Mouse (Mus musculus) forebrain, postnatal 0 days (tissue): ENCODE results near the gene Pip5k1b. TPM values are rescaled to one million over a fixed set of nuclear protein-coding genes. Genes with fewer than 3 reads are reported as not detected.

Source experiments
- ATAC-seq: fragments of 200-750 bp; cut with Nextera tagmentation; 2 replicates; pipeline ENCODE4 v1.8.0; 2017; ENCODE audit warnings: mild to moderate bottlenecking, moderate library complexity
- DNase-seq: peaks from one replicate; pipeline ENCODE4 v3.0.0-alpha.2; 2015
- H3K27ac ChIP-seq: fragments of 300-500 bp; sonication (generic); 2 replicates; pipeline ENCODE4 v1.5.1; 2014; ENCODE audit warnings: low read depth, mild to moderate bottlenecking, antibody characterized with exemption, low read length, moderate library complexity, mixed read lengths
- H3K27me3 ChIP-seq: fragments of 300-500 bp; sonication (generic); 2 replicates; pipeline ENCODE4 v1.6.1; 2014; ENCODE audit warnings: mild to moderate bottlenecking, low read length, mixed read lengths; ENCODE audit not compliant: insufficient read depth
- H3K36me3 ChIP-seq: fragments of 300-500 bp; sonication (generic); 2 replicates; pipeline ENCODE4 v1.6.1; 2014; ENCODE audit warnings: mild to moderate bottlenecking, moderate library complexity; ENCODE audit not compliant: insufficient read depth
- H3K4me1 ChIP-seq: fragments of 300-500 bp; sonication (generic); 2 replicates; pipeline ENCODE4 v1.6.1; 2014; ENCODE audit warnings: antibody characterized with exemption; ENCODE audit not compliant: insufficient read depth
- H3K4me2 ChIP-seq: fragments of 300-500 bp; sonication (generic); 2 replicates; pipeline ENCODE4 v1.6.1; 2014; ENCODE audit warnings: low read depth, mild to moderate bottlenecking, moderate library complexity
- H3K4me3 ChIP-seq: fragments of 300-500 bp; sonication (generic); 2 replicates; pipeline ENCODE4 v1.5.1; 2014; ENCODE audit warnings: low read depth, low read length, mixed read lengths
- H3K9ac ChIP-seq: fragments of 300-500 bp; sonication (generic); 2 replicates; pipeline ENCODE4 v1.6.1; 2014; ENCODE audit warnings: mild to moderate bottlenecking
- H3K9me3 ChIP-seq: fragments of 300-500 bp; sonication (generic); 2 replicates; pipeline ENCODE4 v1.6.1; 2016; ENCODE audit warnings: low read length
- CTCF ChIP-seq: sonication (generic); IDR thresholded peaks from 2 replicates; pipeline ENCODE4 v1.5.1; 2016; ENCODE audit warnings: antibody characterized with exemption, control low read depth, low read depth
- WGBS: fragments of 180-500 bp; shearing (Covaris S2); extraction: QIAGEN DNeasy Blood & Tissue Kit; methylation state at CpG from one replicate; pipeline ENCODE4 v1.1.7; 2014; 5-methylcytosine and 5-hydroxymethylcytosine counted together
- polyA plus RNA-seq: library from polyadenylated mRNA; unstranded; fragments of >200 nt; fragmentation: Nextera tagmentation; extraction: Ambion mirVana; gene quantifications from 2 replicates; pipeline ENCODE4 v1.2.1, GENCODE M21; 2015
- total RNA-seq: library from RNA; depleted of rRNA; stranded (reverse); fragments of >200 nt; gene quantifications from 2 replicates; pipeline ENCODE4 v1.2.3, GENCODE M21; 2014

Pip5k1b gene
- total and polyA plus RNA-seq, 2 experiments from 2014 or later = 1.8 to 2.7 TPM

- Histone ChIP-seq H3K27ac (no peak overlapping the region), H3K9ac (no peak overlapping the region), H3K4me3 (no peak overlapping the region), H3K27me3 (no peaks in the 10 kb centered on the region), H3K36me3 (no peaks in the 10 kb centered on the region), H3K4me1 (no peaks in the 10 kb centered on the region), H3K9me3 (no peaks in the 10 kb centered on the region), H3K4me2 (no peak overlapping the region)
- ATAC-seq (no peak), DNase-seq (no peak)
- WGBS = 37% methylated on average over 4 of the region's 4 CpGs
- TF ChIP-seq CTCF = no peak
These were observed 219.9 kb downstream of the Pip5k1b start for GRCm38 (mm10) chr19:24335611-24336343.

GRCm38 (mm10) chr19:24332956-24333355 lies 222.7 kb downstream of the Pip5k1b start:
- no peak overlapping the region for H3K4me3 ChIP-seq
- H3K4me2 ChIP-seq = no peak overlapping the region
- H3K4me1 ChIP-seq = no peaks in the 10 kb centered on the region
- ATAC-seq (no peak), DNase-seq (no peak)
- H3K9ac ChIP-seq = no peak overlapping the region
- no peaks in the 10 kb centered on the region for H3K9me3 ChIP-seq
- TF ChIP-seq CTCF = no peak
- WGBS = 52% methylated on average over 5 of the region's 5 CpGs
- no peak overlapping the region for H3K27ac ChIP-seq
- no peaks in the 10 kb centered on the region for H3K27me3 ChIP-seq
- no peaks in the 10 kb centered on the region for H3K36me3 ChIP-seq

DNA sequence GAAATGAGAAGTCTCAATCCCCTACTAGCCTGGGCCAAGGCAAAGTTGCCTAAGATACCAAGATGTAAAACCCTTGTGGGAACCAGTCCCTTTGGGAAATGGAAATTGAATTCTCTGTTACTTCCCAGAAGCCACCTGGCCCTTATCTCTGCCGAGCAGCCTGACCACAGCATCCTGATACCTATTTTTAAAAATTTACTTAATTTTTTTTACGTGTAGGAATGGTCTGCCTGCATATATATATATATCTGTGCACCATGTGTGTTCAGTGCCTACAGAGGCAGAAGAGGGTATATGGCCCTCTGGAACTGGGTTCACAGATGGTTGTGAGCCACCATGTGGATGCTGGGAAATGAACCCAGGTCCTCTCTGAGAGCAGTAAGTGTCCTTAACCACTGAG lies 224.4 kb downstream of the Pip5k1b start:
- no peak for TF ChIP-seq CTCF
- no peak for ATAC-seq
- no peaks in the 10 kb centered on the region for H3K9me3 ChIP-seq
- no peak overlapping the region for H3K9ac ChIP-seq
- no peaks in the 10 kb centered on the region for H3K4me1 ChIP-seq
- H3K27me3 ChIP-seq = no peaks in the 10 kb centered on the region
- 84% methylated on average over 2 of the region's 2 CpGs for WGBS
- H3K36me3 ChIP-seq = no peaks in the 10 kb centered on the region
- DNase-seq = no peak
- H3K27ac ChIP-seq = no peak overlapping the region
- H3K4me2 ChIP-seq = no peak overlapping the region
- H3K4me3 ChIP-seq = no peak overlapping the region

- Histone ChIP-seq H3K27ac (no peak overlapping the region), H3K4me1 (no peaks in the 10 kb centered on the region), H3K27me3 (no peaks in the 10 kb centered on the region), H3K4me3 (no peak overlapping the region), H3K36me3 (no peaks in the 10 kb centered on the region), H3K9ac (no peak overlapping the region), H3K9me3 (no peaks in the 10 kb centered on the region), H3K4me2 (no peak overlapping the region)
- DNase-seq (no peak), ATAC-seq (no peak)
- TF ChIP-seq CTCF = no peak
- WGBS = 81% methylated on average over 2 of the region's 2 CpGs
These were observed 225.3 kb downstream of the Pip5k1b start for GRCm38 (mm10) chr19:24330366-24330765.

DNA sequence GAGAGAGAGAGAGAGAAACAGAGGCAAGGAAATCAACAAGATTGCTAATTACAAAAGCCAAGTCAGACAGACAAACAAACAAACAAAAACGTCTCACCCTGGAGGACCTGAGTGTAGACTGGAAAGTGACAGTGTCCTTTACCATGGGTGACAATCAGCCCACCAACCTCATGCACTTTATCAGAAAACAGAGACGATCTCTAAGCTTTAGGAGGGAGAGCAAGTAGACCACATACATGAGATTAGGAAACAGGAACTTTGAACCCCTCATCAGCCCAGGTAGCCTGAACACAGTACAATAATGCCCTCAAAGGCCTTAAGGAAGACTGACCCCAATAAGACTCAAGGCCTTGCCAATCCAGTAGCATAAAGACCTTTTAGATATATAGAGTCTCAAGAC lies 227.8 kb downstream of the Pip5k1b start:
- no peak overlapping the region for H3K4me2 ChIP-seq
- H3K27me3 ChIP-seq = no peaks in the 10 kb centered on the region
- WGBS = 74% methylated on average over 2 of the region's 2 CpGs

DNA sequence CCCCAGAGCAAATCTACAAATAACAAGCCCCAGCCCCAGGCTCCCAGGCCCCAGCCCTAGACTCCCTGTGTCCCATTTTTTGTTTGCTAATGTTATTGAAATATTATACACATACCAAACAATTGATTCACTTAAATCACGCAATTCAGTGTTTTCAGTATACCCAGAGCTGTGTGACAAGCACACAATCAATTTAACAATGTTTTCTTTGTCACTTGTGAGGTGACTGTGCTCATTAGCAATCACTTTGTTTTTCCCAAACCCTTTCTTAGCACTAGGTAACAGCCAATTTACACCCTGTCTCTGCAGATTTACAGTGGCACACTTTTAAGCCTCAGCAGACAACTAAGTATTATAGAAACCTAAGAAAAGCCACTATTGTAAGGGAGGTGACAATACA lies 228.7 kb downstream of the Pip5k1b start:
- no peak overlapping the region for H3K4me2 ChIP-seq
- no peaks in the 10 kb centered on the region for H3K4me1 ChIP-seq
- no peak overlapping the region for H3K27ac ChIP-seq
- TF ChIP-seq CTCF = no peak
- peak; percentile 25 for ATAC-seq
- H3K4me3 ChIP-seq = no peak overlapping the region
- WGBS = 14% methylated on average over 1 of the region's 1 CpGs
- no peaks in the 10 kb centered on the region for H3K27me3 ChIP-seq
- H3K9me3 ChIP-seq = no peaks in the 10 kb centered on the region
- H3K9ac ChIP-seq = no peak overlapping the region
- no peak for DNase-seq
- no peaks in the 10 kb centered on the region for H3K36me3 ChIP-seq

More for the DNA sequence above, 227.8 kb downstream of the Pip5k1b start:
- H3K27ac ChIP-seq = no peak overlapping the region
- no peaks in the 10 kb centered on the region for H3K4me1 ChIP-seq
- H3K36me3 ChIP-seq = no peaks in the 10 kb centered on the region
- no peak for TF ChIP-seq CTCF
- H3K9me3 ChIP-seq = no peaks in the 10 kb centered on the region
- ATAC-seq = no peak
- H3K9ac ChIP-seq = no peak overlapping the region
- no peak for DNase-seq
- no peak overlapping the region for H3K4me3 ChIP-seq

DNA sequence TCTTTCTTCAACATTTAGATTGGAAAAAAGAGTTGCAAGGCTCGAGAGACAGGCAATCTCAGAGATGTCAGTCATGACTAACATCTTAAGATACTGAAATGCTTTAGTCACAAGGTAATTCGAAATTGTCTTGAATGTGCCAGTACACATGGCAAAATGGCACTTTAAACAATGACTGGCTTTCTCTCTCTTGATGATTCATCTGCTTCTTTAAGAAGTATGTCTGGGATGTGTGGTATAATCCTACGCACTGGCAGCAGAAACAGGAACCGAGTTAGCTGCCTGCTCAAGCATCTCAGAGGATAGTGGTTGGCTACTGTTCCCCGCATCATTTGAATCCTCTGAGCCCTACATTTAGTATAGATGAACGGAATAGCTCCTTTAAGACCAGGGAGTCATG lies 230.0 kb downstream of the Pip5k1b start:
- no peaks in the 10 kb centered on the region for H3K27me3 ChIP-seq
- WGBS = 67% methylated on average over 6 of the region's 6 CpGs
- H3K4me2 ChIP-seq = no peak overlapping the region
- no peaks in the 10 kb centered on the region for H3K4me1 ChIP-seq
- ATAC-seq (peak; percentile 56; the same call in 1 of the 2 replicates), DNase-seq (no peak)
- H3K4me3 ChIP-seq = no peak overlapping the region
- no peak overlapping the region for H3K27ac ChIP-seq
- TF ChIP-seq CTCF = no peak
- no peaks in the 10 kb centered on the region for H3K36me3 ChIP-seq
- H3K9me3 ChIP-seq = no peaks in the 10 kb centered on the region
- H3K9ac ChIP-seq = no peak overlapping the region
